Mouse (Mus musculus) retina, postnatal 7 days (tissue): ENCODE measurements around the gene Chrnd.

ENCODE experiments used
- DNase-seq: peaks from one replicate; pipeline ENCODE4 v3.0.0-alpha.2; 2012; ENCODE audit warnings: low read depth, low spot score

The Chrnd gene

DNA sequence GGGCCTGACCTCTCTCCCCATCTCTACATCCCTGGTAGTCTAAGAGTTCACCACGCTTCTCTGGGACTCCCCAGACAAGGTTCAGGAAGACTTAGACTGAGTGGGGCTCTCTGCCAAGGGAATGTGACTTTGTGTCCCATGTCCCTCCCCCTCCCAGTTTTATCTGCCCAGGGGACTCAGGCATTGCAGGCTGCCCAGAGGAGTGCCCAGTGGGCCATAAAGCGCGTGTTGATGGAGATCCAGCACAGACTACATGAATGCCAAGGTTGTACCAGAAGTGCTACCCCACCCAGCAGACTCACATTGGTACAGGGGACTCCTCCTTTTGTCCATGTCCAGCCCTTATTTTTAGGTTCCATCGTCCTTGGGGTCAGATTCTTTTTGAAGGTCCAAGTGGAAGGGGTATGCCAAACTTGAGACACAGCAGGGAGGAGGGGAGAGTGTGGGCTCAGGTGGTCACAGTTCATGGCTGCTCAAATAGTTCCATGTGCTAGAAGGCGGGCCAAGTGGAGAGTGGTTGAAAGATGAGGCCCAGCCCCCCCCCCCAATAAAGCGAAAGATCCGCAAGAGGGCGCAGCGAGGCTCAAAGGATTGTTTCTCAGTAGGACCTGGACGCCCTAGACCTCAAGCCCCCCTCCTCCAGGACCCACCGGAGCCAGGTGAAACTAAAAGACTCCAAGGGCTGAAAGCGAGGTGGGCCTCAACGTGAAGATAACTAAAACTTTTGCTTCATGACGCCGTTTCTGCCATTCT is 6.2 kb upstream of the Chrnd start:
- DNase-seq, result no peak

DNA sequence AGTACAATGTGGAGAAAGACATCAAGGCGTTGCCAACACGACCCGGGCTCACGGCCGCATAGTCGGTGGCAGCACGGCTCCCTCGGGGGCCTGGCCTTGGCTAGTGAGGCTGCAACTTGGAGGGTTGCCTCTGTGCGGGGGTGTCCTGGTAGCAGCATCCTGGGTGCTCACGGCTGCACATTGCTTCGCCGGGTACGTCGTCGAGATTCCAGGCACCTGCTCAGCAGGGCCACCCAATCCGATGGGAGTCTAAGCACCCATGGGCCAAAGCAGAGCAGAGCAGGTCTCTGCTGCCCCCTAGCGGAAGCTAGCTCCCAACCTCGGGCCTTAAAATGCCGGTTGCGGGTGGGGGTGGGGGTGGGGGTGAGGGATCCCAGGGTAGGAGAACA is 5.7 kb upstream of the Chrnd start:
- DNase-seq, result peak; percentile 80

DNA sequence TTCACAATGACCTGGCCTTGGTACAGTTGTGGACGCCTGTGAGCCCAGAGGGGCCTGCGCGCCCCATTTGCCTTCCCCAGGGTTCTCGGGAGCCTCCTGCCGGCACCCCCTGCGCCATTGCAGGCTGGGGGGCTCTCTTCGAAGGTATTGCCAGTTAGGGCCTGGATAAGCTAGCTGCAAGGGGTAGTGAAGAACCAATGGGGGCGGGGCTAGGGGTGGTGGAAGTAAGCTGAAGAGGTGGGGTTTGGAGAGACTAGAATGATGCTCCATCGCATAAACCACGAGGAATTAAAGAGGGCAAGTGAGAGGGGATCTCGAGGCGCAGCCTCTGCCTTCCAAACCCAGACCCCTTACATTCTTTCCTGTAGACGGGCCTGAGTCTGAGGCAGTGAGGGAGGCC is 4.9 kb upstream of the Chrnd start:
- DNase-seq, result no peak

DNA sequence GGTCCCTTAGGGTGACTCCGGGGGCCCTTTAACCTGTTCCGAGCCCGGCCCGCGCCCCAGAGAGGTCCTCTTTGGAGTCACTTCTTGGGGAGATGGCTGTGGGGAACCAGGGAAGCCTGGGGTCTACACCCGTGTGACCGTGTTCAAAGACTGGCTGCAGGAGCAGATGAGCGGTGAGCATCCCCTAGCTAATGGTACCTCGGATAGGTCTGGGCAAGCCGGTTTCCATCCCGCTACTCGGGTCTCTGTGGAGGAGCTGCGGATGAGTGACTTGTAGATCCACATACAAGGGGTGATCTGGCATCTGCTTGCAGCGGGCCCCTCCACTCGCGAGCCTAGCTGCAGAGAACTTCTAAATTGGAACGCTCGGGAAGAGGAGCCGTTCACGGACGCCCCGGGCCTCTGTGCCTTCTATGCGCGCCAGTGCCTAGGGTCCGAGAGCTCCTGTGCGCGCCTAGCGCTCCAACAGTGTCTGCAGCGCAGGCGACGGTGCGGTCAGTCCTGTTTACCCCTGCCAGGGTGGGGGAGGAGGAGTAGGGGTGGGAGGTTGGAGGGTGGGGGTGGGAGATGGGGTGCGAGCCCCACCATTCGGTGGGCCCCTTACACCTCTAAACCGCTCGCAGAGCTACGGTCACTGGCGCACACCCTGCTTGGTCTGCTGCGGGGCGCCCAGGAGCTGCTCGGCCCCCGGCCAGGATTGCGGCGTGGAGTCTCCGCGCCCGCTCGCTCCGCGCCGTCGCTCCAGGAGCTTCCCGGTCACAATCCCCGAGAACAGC is 4.0 kb upstream of the Chrnd start:
- no peak for DNase-seq

DNA sequence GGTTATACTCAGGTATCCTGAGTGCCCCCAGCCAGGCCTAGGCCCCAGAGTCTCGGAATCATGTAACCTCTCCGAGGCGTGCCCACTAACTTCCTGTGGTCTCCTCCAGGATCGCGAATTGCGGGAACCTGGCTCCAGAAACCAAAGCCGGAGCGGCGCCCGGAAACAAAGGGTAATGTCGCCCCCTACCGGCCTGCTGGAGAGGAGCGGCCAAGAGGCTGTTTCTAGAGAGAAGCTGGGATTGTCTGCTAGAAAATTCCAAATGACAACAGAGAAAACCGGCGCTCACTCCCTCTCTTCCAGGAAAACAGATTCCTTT is 3.4 kb upstream of the Chrnd start:
- peak; percentile 72 for DNase-seq

DNA sequence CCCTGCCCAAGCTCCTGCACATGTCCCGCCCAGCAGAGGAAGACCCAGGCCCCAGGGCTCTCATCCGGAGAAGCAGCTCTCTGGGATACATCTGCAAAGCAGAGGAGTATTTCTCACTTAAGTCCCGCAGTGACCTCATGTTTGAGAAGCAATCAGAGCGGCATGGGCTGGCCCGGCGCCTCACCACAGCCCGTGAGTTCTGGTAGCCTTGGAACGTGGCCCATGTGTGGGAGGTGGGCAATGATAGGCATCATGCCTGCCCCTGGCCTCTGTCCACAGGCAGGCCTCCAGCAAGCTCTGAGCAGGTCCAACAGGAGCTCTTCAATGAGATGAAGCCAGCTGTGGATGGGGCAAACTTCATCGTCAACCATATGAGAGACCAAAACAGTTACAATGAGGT is 6.9 kb downstream of the Chrnd start:
- DNase-seq, result no peak

DNA sequence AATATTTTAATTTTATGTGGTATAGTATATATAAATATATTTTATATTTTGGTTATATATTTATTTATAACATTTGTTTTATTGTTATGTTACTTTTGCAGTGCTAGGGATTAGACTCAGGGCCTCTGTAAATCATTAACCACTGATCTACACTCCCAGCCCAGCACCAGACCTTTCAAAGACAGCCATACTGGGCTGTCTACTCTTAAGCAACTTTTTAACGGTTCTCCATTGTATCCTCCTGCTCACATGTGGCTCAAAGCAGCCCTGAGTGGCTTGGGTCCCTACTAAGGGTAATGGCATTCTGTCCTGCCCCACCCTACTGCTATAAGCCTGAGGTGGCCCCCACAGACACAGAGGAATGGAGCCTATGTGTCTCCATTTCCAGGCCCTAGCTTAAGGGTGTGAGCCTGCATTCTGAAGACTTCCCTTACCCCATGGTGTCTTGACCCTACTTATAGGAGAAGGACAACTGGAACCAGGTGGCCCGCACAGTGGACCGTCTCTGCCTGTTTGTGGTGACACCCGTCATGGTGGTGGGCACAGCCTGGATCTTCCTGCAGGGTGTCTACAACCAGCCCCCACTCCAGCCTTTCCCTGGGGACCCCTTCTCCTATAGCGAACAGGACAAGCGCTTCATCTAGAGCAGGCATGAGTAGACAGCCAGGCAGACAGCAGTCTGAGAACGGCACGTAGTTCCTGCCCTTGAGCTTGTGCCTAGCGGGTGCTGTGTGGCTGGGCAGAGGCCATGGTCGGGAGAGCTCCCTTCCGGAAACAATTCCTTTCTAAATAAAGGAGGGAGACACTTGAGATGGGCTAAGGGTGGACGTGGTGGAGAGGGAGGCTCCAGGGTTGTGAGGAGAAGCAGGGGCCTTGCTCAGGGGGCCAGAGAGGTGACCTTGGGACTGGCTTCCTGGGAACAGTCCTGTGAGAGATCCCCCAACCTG is 8.0 kb downstream of the Chrnd start:
- DNase-seq, result no peak

DNA sequence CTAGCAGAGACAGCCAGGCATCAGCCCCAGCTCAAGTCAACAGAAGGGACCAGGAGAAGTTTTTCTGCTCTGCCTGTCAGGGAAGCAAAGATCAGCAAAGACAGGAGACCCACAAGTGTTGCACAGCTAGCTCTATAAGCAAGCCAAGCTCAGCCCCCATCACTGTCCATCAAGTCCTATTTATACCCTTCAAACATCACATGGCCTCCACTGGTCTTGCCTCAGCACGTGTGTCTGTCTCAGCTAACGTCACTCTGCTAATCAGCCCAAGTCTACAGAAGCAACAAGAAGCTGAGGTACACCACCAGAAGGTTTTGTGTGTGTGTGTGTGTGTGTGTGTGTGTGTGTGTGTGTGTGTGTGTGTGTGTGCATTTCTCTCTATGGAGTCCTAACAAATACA is 10.4 kb downstream of the Chrnd start:
- no peak for DNase-seq

DNA sequence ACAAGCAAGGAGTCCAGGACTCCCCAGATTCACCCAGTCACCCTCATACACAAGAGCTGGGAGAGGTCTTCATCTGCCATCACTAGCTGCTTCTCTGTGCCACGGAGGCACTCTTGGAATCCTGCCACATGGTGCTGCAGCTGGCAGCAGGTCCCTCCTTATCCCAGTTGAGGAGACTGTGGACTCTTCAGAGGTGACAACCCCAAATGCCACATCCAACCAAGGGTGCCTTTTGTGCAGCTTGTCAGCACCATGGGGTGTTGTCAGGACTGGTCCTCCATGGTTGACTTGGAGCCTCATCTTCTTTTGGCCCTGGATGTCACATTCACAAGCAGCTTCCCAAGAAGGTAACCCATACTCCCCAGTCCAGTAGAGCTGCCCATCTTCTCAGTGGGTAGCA is 11.4 kb downstream of the Chrnd start:
- no peak for DNase-seq

DNA sequence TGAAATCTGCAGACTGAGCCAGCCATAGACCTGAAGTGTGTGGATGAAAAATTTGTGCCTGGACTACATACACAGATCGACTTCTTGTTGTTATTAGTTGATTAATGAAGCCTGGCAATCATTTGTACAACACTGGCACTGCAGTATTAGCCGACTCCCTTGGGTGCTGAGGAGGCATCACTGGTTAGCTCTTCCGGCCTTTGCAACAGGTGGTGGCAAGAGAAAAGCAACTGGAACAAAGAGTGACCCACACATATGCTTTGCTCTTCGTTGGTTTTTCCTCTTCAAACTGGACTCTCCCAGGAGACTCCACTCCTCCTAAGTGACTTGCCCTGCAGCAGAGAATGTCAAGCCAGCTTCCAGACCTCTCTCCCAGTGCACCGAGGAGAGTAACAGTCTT is 13.4 kb downstream of the Chrnd start:
- DNase-seq, result no peak

DNA sequence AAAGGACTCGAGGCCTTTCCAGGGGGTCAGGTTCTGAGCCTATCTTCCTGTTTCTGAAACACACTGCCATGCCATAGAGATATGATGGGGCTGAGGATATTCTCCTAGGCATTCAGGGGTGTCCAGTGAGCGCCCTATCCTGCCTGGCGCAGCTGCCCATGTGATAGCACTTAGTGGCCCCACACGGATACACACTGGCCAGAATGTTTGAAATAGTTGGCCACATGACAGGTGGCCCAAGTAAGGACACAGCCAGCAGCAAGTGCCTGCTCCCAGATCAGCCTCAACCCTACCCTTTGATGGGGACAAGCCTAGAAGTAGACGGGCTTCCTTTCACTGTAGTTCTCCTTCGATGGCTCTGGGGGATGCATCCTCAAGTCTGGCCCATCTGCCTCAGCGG is 14.1 kb downstream of the Chrnd start, which contains the start of gene Chrng:
Gene Chrng, plus strand, starts transcription at position 193 of the 400 bp plus-strand sequence.
- no peak for DNase-seq

DNA sequence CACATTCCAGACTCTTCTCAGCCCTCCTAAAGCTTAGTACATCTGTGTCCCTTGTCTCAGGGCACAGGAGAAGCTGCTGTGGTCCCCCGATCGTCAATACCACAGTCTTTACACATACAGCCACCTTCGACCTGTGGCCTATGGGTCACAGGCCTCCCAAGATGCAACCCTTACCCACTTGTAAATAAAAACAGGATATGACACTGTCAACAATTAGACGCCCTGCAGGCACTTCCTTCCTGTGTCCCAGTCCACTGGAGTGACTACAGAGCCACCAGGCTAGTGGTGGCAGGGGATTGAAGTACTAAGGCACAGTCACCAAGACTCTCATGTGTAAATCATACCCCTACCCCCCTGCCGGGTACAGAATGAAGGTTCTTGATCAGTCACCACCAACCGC is 14.6 kb downstream of the Chrnd start:
- no peak for DNase-seq

DNA sequence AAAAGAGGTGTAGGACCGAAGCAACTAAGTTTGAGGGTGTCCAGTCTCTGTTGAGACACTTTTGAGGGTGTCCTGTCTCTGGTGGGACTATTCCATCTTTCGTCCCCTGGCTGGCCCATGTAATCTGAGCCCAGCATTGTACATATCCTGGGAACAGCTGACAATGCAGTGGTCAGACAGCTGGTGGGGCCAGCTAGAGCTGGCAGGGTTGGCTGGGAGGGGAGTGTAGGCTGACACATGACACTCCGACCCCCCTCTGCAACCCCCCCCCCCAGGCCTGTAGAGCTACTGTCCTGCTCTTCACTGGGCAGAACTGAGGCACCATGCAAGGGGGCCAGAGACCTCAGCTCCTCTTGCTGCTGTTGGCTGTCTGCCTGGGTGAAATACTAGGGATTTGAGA is 15.1 kb downstream of the Chrnd start:
- no peak for DNase-seq

DNA sequence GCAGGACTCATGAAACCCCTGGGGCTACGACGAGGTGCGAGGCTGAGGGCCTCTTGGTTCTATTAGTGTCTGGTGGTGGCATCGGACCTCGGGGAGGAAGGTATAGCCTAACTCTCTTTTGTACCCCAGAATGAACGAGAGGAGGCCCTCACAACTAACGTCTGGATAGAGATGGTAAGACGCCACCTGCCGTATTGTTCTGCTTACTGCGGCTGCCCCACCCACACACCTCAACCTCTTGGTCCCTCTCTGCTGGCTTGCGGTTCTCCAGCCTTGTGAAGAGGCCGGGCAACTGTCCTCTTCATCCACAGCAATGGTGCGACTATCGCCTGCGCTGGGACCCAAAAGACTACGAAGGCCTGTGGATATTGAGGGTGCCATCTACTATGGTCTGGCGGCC is 15.9 kb downstream of the Chrnd start:
- no peak for DNase-seq

DNA sequence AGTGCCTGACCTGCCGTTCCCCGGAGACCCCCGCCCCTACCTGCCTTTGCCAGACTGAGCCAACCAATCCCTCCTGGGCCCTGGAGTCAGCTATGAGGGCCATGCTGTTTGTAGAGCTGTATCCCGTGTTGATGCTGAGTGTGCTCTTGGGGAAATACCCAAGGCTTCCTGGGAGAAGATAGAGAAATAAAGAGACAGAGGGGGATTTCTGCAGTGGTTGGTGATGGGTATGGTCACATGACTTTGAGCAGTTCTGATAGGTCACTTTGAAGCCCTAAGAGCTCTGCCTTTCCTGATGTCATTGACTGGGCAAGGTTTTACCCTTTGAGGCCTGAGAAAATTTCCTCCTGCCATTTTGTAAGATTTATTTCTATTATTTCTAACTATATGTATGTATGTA is 21.0 kb downstream of the Chrnd start:
- DNase-seq, result no peak

DNA sequence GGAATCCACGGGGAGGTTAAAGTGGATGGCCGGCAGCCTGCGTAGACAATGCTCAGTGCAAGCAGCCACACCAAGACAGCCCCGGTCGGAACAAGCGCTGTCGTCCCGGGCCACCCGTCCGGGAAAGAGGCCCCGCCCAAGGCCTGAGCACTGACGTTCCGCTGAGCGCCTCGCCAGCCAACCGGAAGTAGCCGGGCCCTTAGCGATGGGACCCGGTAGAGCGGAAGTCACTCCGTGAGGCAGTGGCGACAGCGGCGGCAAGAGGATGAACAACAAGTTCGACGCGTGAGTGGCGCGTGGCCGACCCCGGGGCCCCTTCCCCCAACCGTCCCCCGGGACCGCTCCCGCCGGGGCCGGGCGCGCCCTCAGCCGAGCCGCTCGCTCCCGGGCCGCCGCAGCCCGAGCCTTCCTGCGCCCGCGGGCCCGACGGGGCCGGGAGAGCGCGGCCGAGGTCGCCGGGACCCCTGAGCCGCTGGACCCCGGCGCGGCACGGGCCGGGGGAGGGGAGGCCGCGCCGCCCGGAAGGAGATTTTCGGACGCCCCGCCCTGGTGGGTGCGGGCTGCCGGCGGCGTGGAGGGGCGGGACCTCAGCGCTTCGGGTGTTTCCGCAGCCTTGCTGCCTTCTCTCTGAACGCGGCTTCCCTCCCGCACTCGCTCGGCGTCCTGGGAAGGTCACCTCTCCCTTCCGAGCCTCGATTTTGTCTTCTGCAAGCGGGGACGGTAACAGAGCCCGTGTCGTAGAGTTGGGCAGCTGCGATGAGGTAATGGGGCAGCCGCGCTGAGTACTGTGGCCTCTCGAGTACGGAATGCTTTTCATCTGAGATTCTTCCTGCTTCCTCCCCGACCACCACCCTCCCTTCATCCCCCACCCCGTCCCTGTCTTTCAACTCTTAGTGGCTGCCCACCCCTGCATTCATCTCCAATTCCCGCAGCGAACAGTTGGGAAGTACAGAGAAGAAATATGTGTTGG is 23.6 kb downstream of the Chrnd start, which contains the start of gene Eif4e2:
Gene Eif4e2, plus strand, starts transcription at position 180 of the 970 bp plus-strand sequence.
- peak; percentile 89 for DNase-seq

DNA sequence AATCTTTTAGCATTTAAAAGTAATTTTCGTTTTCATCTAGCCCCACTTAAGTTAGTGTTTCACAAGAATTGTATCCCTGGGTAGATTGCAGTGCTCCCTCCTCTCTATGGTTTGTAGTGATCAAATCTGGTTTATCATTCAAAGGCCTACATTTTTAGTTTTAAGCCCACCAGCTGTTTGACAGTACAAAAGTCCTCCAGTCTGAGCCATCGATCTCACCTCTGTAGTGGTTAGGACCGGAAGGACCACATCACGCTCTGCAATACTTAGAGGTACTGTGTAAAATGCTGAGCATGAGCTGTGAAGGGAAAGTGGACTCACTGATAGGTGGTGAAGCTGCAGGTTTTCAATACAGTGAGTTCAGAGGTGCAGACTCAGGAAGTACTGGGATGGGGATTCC is 24.3 kb downstream of the Chrnd start:
- no peak for DNase-seq

DNA sequence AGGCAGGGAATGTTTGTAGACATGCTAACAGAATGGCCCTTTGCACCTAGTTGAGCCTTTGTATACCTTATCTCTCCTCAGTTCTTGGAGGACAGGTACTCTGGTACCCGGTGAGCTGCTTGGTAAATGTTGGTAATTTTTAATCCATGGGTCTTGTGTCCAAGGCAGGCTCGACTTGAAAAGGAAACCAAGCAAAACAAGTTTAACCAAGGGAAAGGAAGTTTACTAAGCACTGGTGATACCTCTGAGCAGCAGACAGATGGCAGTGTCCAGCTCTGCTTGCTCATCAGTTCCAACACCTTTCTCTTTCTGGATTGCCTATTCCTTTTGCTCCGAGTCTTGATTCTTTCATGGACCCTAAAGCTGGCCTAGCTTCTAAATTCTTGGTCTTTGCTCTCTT is 27.5 kb downstream of the Chrnd start:
- DNase-seq, result no peak

DNA sequence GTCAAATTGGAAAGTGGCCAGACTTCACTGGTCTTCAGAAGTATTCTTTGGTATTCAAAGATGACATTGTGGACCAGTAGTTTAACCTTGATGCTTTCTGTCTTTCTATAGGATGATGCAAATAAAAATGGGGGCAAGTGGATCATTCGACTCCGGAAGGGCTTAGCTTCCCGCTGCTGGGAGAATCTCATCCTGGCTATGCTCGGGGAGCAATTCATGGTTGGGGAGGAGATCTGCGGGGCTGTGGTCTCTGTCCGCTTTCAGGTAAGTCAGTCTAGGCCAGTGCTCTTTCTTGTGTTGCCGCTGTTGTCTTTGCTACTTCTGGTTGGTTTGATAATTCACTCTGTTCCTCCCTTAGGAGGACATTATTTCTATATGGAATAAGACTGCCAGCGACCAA is 35.3 kb downstream of the Chrnd start:
- no peak for DNase-seq

DNA sequence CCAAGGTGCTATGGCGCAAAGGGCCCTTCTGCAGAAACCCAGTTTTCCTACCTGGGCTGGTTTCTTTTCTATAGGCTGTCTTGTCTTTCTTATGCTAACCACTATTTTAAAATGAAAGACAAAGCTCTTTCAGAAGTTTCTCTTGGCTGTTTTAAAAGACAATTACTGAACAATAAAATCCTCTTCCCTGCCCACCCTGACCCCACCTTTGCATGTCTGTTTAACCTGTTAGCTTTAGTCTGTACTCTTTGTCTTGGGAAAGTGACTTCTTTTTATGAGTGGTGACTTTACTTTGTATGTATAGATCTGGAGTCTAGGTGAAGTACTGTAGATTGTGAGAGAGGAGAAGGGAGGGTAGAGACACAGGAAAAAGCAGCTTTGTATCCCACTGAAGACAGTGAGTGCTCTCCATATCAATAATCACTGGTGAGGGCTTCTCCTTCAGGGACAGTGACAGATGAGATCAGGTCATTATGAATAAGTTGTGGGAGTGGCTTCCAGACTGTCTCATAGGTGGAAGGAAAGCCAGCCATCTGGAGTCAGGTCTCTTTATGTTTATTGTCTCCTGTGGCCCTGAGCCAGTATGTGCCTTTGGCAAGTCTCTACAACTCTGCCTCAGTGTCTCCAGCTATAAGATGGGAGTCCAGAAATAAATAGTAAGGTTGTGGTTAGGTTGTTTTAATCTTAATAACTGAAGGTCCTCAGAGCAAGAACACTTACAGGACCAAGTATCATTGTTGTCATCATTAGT is 36.2 kb downstream of the Chrnd start:
- no peak for DNase-seq
